Mouse (Mus musculus) forebrain, embryonic 10.5 days (tissue): ENCODE results near the gene Nudt11. TPM values are rescaled to one million over a fixed set of nuclear protein-coding genes. Genes with fewer than 3 reads are reported as not detected.
"Not testable (repeated sequence)": the region's sequence is repeated elsewhere in the genome, so short reads cannot be mapped to it uniquely, and the experiment has no call there.

Source experiments
- DNase-seq: peaks from one replicate; pipeline ENCODE4 v3.0.0-alpha.2; 2017; ENCODE audit warnings: low spot score; ENCODE audit errors: extremely low spot score
- H3K27ac ChIP-seq: fragments of 300-500 bp; sonication (generic); 2 replicates; pipeline ENCODE4 v1.5.1; 2016; ENCODE audit warnings: mild to moderate bottlenecking
- H3K27me3 ChIP-seq: fragments of 300-500 bp; sonication (generic); 2 replicates; pipeline ENCODE4 v1.6.1; 2016; ENCODE audit warnings: mild to moderate bottlenecking; ENCODE audit not compliant: poor library complexity, severe bottlenecking
- H3K36me3 ChIP-seq: fragments of 300-500 bp; sonication (generic); replicated peaks from 2 replicates; pipeline ENCODE4 v1.6.1; 2016; ENCODE audit warnings: mild to moderate bottlenecking, moderate library complexity
- H3K4me1 ChIP-seq: fragments of 300-500 bp; sonication (generic); 2 replicates; pipeline ENCODE4 v1.6.1; 2016
- H3K4me3 ChIP-seq: fragments of 300-500 bp; sonication (generic); 2 replicates; pipeline ENCODE4 v1.5.1; 2016; ENCODE audit warnings: mild to moderate bottlenecking, moderate library complexity
- H3K9me3 ChIP-seq: fragments of 300-500 bp; sonication (generic); 2 replicates; pipeline ENCODE4 v1.6.1; 2016; ENCODE audit warnings: mild to moderate bottlenecking, moderate library complexity
- WGBS: fragments of 180-500 bp; shearing (Covaris S2); methylation state at CpG from one replicate; pipeline ENCODE4 v1.1.7; 2016; 5-methylcytosine and 5-hydroxymethylcytosine counted together
- microRNA-seq: library from miRNA; unstranded; fragments of <30 nt; microRNA quantifications from one replicate; pipeline ENCODE4, GENCODE M21; 2017
- polyA plus RNA-seq: library from polyadenylated mRNA; unstranded; fragments of >200 nt; fragmentation: Nextera tagmentation; extraction: Ambion mirVana; gene quantifications from 2 replicates; pipeline ENCODE4 v1.2.1, GENCODE M21; 2016

The Nudt11 gene
- 6.8 and 7.7 TPM in 2 replicates for polyA plus RNA-seq

- peak within 1 kb of the TSS; percentile 50 for H3K4me3 ChIP-seq
- not testable (repeated sequence) for DNase-seq, H3K27me3 ChIP-seq, H3K4me1 ChIP-seq, H3K36me3 ChIP-seq, H3K9me3 ChIP-seq
- H3K27ac ChIP-seq = peak within 1 kb of the TSS; percentile 77; the same call in 1 of the 2 replicates
- 28% methylated on average over 5 of the region's 121 CpGs for WGBS
These were observed at the start of gene Nudt11 for GRCm38 (mm10) chrX:6047066-6047935. Gene Nudt11, plus strand, starts transcription at chrX:6047453.

GRCm38 (mm10) chrX:6047936-6048614 lies 822 bp downstream of the Nudt11 start:
- not testable (repeated sequence) for H3K9me3 ChIP-seq, H3K27me3 ChIP-seq, H3K4me1 ChIP-seq, H3K36me3 ChIP-seq, DNase-seq
- Histone ChIP-seq H3K4me3 (peak overlapping the region; percentile 50), H3K27ac (peak overlapping the region; percentile 77; the same call in 1 of the 2 replicates)
- WGBS = 12% methylated on average over 10 of the region's 60 CpGs

DNA sequence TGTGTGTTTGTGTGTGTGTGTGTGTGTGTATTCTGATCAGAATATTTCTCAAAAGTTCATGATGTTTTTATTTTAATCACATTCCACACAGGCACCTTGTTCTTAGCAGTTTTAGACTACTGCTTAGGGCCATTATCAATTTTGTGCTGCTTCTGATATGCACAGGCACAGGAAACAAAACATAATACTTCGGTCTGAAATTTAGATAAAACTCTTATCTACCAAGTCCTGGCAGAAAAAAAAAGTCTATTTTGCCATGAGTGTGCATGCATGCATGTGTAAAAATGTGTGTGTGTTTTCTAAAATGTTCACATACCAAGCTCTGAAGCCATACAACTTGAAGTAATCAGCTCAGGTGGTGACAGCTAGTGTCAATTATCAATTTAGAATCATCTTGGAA lies 14.3 kb downstream of the Nudt11 start:
- H3K4me3 ChIP-seq = no peak overlapping the region

DNA sequence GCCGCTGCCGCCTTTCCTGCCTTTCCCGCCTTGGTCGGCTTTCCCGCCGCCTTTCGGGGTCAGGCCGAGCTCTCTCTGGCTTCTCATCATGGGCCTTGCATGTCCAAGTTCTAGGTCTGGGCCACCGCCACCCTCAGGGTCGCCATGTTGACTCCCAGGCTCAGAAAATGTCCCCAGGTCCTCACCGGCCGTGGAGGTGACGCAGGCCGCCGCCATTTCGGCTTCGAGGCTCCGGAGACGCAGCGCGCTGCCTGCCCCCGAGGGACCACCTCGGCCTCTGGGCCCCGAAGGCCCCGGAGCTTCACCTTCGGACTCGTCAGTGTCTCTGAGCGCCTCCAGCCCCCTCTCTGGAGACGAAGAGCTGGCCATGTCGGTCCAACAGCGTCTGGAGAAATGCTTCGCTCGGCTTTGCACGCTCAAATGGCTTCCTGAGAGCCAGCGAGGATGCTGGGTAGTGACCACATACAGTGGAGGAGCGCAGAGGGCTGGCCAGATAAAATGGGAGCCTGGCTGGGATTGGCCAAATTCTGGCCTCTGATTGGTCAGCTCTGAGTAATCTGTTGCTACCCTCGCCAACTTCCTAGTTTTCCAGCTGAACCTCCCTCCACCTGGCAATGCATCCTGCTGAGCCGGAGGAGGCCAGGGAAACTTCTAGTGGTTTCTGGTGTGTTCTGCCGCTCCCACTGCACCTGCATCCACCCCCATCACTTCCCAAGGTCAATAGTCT lies 35.9 kb downstream of the Nudt11 start, which contains the start of gene AU022751:
AU022751 (minus strand) TSS at position 466 of the 727 bp plus-strand sequence.
- H3K4me3 ChIP-seq = no peak within 1 kb of the TSS
- H3K9me3 ChIP-seq = peaks cover 25% of the 10 kb centered on the region
- 90% methylated on average over 39 of the region's 39 CpGs for WGBS
- H3K36me3 ChIP-seq = no peaks in the 10 kb centered on the region; the same call in 1 of the 2 replicates
- no peaks in the 10 kb centered on the region for H3K4me1 ChIP-seq
- no peak for DNase-seq
- no peaks in the 10 kb centered on the region for H3K27me3 ChIP-seq
- no peak within 1 kb of the TSS for H3K27ac ChIP-seq

More for the DNA sequence above, 14.3 kb downstream of the Nudt11 start:
- no peak for DNase-seq
- Histone ChIP-seq H3K27ac (no peak overlapping the region), H3K4me1 (no peaks in the 10 kb centered on the region), H3K9me3 (no peaks in the 10 kb centered on the region), H3K27me3 (no peaks in the 10 kb centered on the region), H3K36me3 (no peaks in the 10 kb centered on the region)
- 96% methylated on average over 1 of the region's 1 CpGs for WGBS

DNA sequence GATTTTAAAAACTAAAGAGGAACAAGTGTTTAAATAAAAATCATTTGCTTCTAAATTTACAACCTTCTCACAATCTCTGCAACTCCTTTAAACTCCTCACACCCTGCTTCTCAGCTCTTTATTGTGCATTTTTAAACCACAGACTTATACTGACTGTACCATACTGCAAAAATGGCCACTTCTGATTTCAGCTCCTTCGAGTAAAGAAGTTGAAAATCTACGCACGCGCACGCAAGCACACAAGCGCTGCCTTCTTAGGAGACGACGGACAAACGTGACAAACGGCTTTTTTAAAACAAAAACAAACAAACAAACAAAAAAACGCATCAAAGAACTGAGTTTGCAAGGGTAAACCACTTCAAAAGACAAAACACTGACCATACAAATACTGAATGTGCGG lies 44.3 kb downstream of the Nudt11 start:
- H3K4me1 ChIP-seq = no peaks in the 10 kb centered on the region
- H3K27ac ChIP-seq = peak overlapping the region; percentile 82
- peak overlapping the region; percentile 51 for H3K4me3 ChIP-seq
- WGBS = 24% methylated on average over 12 of the region's 12 CpGs
- H3K27me3 ChIP-seq = no peaks in the 10 kb centered on the region
- no peak for DNase-seq
- H3K9me3 ChIP-seq = no peaks in the 10 kb centered on the region
- no peaks in the 10 kb centered on the region for H3K36me3 ChIP-seq

DNA sequence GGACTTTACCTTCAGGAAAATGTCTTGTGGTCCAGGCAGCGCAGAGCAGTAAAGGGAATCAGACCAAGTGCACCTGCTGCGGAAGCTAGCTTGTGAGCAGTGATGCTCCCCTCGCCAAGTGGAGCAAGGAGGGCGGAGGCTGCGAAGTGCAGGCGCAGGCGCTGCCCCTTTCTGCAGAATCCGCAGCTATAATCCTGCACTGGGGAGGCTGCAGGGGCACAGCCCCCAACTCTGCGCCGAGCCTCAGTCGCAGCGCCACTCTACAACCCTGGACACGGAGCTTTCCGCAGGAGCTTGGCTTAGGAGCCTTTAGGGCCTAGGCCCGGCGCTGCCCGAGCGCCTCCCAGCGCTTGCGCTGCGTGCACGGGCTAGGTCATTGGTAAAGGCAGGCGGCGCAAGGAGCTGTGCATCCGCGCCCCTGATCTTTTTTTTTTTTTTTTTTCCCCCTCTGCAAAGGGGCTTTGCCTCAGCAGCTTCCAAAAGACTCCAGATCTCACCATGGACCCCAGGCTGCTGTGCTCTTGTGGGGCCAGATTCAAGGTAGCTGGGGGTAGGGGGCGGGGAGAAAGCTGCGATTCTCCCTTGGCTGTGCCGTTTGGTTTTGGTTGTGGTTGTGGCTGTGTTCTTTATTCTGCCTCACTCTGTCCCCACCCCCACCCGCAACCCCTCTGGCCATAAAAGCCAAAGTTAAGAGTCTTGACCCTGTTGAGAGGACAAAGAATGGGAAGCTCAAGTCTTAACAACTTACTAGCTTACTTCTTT lies 44.9 kb downstream of the Nudt11 start:
- no peaks in the 10 kb centered on the region for H3K36me3 ChIP-seq
- H3K4me3 ChIP-seq = peak overlapping the region; percentile 51
- H3K27me3 ChIP-seq = no peaks in the 10 kb centered on the region
- 11% methylated on average over 26 of the region's 30 CpGs for WGBS
- peak overlapping the region; percentile 82 for H3K27ac ChIP-seq
- H3K4me1 ChIP-seq = no peaks in the 10 kb centered on the region
- DNase-seq = peak; percentile 55
- H3K9me3 ChIP-seq = no peaks in the 10 kb centered on the region

Small RNAs within 50 kb of the gene (microRNA-seq; reads per million reads assigned to microRNA genes)
- not detected for gene Gm27360

Other genes starting within 250 kb of the Nudt11 start
- gene AU022751, start 36.0 kb downstream of the Nudt11 start, polyA plus RNA-seq = not detected in 2 replicates
- 14.8 and 15.0 TPM in 2 replicates for gene Nudt10, start 125.6 kb downstream of the Nudt11 start, polyA plus RNA-seq